Mouse (Mus musculus): ENCODE measurements at regions not wholly inside any gene's neighbourhood (a gene's known extent, or its start where the extent isn't known, plus 50 kb on each side); places are given as distances from the start of the nearest gene placed in this dataset.

GRCm38 (mm10) chr15:50005142-50005541 is 3879.6 kb upstream of the Gm7489 start:
- no peak for DNase-seq (ENCODE audit: inconsistent age in 2 of 2, low spot score in 1 of 2)

GRCm38 (mm10) chr15:50046653-50047052 is 3838.1 kb upstream of the Gm7489 start:
- DNase-seq (ENCODE audit: inconsistent age in 2 of 2, low spot score in 1 of 2): peak in 1 of 2 experiments; percentile 21

- DNase-seq (ENCODE audit: inconsistent age in 2 of 2, low spot score in 1 of 2): no peak
Measured at GRCm38 (mm10) chr15:50053468-50053867, 3831.2 kb upstream of the Gm7489 start.

GRCm38 (mm10) chr15:50053892-50054291 is 3830.8 kb upstream of the Gm7489 start:
- DNase-seq (ENCODE audit: inconsistent age in 2 of 2, low spot score in 1 of 2): no peak

GRCm38 (mm10) chr15:50078246-50078645 is 3806.5 kb upstream of the Gm7489 start:
- DNase-seq (ENCODE audit: inconsistent age in 2 of 2, low spot score in 1 of 2): no peak

- DNase-seq (ENCODE audit: inconsistent age in 2 of 2, low spot score in 1 of 2): no peak
Measured at GRCm38 (mm10) chr15:50082428-50082827, 3802.3 kb upstream of the Gm7489 start.

GRCm38 (mm10) chr15:50102596-50103277 is 3782.0 kb upstream of the Gm7489 start:
- no peak for DNase-seq (ENCODE audit: inconsistent age in 2 of 2, low spot score in 1 of 2)

- DNase-seq (ENCODE audit: inconsistent age in 2 of 2, low spot score in 1 of 2): no peak
Measured at GRCm38 (mm10) chr15:50108913-50109312, 3775.8 kb upstream of the Gm7489 start.

GRCm38 (mm10) chr15:50153863-50154262 is 3730.8 kb upstream of the Gm7489 start:
- no peak for DNase-seq (ENCODE audit: inconsistent age in 2 of 2, low spot score in 1 of 2)

GRCm38 (mm10) chr15:50172276-50172772 is 3712.4 kb upstream of the Gm7489 start:
- no peak for DNase-seq (ENCODE audit: inconsistent age in 2 of 2, low spot score in 1 of 2)

GRCm38 (mm10) chr15:50183185-50183584 is 3701.5 kb upstream of the Gm7489 start:
- DNase-seq (ENCODE audit: inconsistent age in 2 of 2, low spot score in 1 of 2): no peak
